Mouse (Mus musculus) bone marrow macrophage, adult 2 months (primary cell): ENCODE measurements around the gene Mettl7a2. TPM values are rescaled to one million over a fixed set of nuclear protein-coding genes. Genes with fewer than 3 reads are reported as not detected.
"Not testable (repeated sequence)": the region's sequence is repeated elsewhere in the genome, so short reads cannot be mapped to it uniquely, and the experiment has no call there.

Experiments
- H3K27ac ChIP-seq: 2 replicates; pipeline ENCODE4 v1.5.1; 2012; ENCODE audit warnings: low read depth, low read length; ENCODE audit not compliant: insufficient read depth
- H3K4me1 ChIP-seq: 2 replicates; pipeline ENCODE4 v1.6.1; 2012; ENCODE audit warnings: low read length; ENCODE audit not compliant: control insufficient read depth, insufficient read depth
- H3K4me3 ChIP-seq: 2 replicates; pipeline ENCODE4 v1.5.1; 2012; ENCODE audit warnings: mild to moderate bottlenecking, low read length, moderate library complexity; ENCODE audit not compliant: insufficient read depth
- CTCF ChIP-seq: IDR thresholded peaks from 2 replicates; pipeline ENCODE4 v1.5.1; 2012; ENCODE audit warnings: low read depth, mild to moderate bottlenecking, low read length, moderate library complexity
- POLR2A ChIP-seq: IDR thresholded peaks from 2 replicates; pipeline ENCODE4 v1.6.1; 2012; ENCODE audit warnings: mild to moderate bottlenecking, low read depth, low read length, borderline replicate concordance
- polyA plus RNA-seq: library from polyadenylated mRNA; stranded (reverse); fragments of >200 nt; gene quantifications from 2 replicates; pipeline ENCODE4 v1.2.4, GENCODE M21; 2012; ENCODE audit not compliant: missing spikeins, insufficient read depth, insufficient read length

Mettl7a2 gene
- polyA plus RNA-seq, 1 experiment, result not detected

DNA sequence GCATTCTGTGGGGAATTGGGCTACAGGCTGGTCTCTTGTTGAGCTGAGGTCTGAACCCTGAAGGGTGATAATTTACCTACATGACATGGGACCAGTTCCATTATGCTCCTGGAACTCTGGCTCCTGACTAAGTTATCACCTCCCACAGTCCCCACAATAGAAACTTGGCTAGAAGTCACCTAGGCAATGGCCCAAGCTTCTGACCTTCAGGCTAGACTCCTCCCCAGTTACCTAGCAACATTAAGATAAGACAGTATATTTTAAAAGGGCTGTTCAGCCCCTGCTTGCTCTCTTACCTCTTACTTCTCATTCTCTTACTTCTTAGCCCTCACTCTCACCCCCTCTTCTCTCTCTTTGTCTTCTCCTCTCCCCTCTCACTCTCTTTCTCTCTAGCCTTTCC lies 7.5 kb upstream of the Mettl7a2 start:
- Histone ChIP-seq H3K4me3 (no peak overlapping the region), H3K27ac (no peak overlapping the region)
- TF ChIP-seq CTCF (no peak), POLR2A (no peak)

DNA sequence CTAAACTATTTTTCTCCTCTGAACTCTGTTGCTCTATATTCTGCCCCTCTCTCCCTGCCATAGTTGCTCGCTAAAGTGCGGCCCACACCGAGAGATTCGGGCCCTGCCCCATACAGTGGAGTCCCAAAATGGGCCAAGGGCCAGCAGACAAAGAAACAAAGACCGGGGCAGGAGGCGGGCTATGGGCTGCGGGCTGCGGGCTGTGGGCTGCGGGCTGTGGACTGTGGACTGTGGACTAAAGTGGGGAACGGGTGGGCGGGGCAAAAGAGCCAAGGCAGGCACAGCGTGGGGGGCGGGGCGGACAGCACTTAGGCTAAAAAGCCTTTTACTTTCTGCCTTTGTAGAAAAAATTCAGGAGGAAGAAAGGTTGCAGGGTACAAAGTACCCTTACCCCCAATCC lies 6.2 kb upstream of the Mettl7a2 start:
- H3K27ac ChIP-seq, result no peak overlapping the region
- peaks cover 7% of the 10 kb centered on the region for H3K4me1 ChIP-seq
- TF ChIP-seq CTCF (no peak), POLR2A (no peak)
- H3K4me3 ChIP-seq, result no peak overlapping the region

More for the DNA sequence above, 7.5 kb upstream of the Mettl7a2 start:
- H3K4me1 ChIP-seq, result peaks cover 7% of the 10 kb centered on the region

DNA sequence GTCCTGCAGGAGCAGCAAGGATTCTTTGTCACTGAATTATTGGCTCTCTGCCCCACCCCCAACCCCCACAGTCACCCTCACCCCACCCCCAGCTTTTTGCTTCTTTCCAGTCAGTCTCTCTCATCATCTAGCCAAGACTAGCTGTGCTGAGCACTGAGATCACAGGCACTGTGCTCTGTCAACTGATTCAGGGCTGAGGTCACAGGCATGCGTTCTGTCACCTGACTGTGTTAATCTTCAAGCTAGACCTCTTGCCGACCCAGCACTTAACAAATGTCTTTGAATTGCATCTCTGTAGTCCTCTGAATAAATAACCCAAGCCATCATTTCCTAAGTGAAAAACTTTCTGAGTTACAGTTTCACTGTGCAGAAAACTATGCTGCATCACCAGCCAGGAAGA lies 3.5 kb upstream of the Mettl7a2 start:
- Histone ChIP-seq H3K27ac (no peak overlapping the region), H3K4me1 (peaks cover 7% of the 10 kb centered on the region), H3K4me3 (no peak overlapping the region)
- TF ChIP-seq CTCF (no peak), POLR2A (no peak)

DNA sequence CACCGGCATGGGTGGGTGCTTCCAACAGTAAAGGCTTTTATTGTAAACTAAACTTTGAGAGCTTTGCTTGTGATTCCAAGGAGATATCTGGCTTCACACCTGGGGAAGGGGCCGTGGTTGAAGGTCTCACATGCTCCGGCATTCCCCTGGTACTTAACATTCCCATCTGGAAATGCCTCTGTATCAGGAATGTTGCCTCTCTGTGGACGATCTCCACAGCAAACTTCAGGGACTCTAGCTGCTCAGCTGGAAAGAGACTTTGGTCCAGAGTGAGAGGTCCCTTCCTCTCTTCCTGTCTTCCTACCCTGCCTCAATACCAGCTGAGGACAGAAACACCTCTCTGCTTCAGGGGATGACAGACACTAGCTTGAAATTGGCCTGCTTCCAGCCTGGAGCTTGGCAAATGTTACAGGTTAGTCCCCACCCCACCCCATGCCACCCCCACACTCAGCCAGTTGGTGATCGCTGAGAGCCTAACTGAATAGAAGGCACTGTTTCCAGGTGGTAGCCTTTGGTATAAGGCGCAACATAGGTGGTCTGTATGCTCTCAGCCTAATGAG lies 1.4 kb upstream of the Mettl7a2 start:
- Histone ChIP-seq H3K27ac (no peak overlapping the region), H3K4me3 (no peak overlapping the region), H3K4me1 (peaks cover 7% of the 10 kb centered on the region)
- no peak for TF ChIP-seq POLR2A
- no peak for TF ChIP-seq CTCF

DNA sequence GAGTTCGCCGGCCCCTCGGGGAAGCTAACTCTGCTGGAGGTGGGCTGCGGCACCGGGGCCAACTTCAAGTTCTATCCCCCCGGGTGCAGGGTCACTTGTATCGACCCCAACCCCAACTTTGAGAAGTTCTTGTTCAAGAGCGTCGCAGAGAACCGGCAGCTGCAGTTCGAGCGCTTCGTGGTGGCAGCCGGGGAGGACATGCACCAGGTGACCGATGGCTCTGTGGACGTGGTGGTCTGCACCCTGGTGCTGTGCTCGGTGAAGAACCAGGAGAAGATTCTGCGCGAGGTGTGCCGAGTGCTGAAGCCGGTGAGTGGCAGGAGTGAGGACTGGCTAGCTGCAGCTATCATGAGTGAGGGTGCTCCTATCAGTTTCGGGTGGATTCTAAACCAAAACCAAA lies 399 bp downstream of the Mettl7a2 start:
- not testable (repeated sequence) for H3K27ac ChIP-seq, H3K4me1 ChIP-seq, H3K4me3 ChIP-seq

DNA sequence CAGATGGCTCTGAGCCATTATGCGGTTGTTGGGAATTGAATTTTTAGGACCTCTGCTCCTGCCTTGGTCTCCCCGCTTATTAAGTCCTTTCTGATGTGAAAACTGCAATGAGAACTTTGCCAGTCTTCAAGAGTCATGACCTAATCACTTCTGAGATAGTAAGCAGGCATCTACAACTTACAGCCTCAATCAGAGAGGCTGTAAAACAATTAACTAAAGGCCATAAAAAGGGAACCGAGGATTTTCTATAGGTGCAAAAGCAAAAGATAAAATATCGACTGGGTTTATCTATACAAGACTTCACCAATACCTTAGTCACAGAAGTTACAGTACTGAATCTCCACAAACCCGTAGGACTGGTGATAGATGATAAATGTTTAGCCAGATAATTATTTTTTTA lies 2.9 kb downstream of the Mettl7a2 start:
- no peak overlapping the region for H3K27ac ChIP-seq
- TF ChIP-seq CTCF (no peak), POLR2A (no peak)
- no peak overlapping the region for H3K4me3 ChIP-seq
- H3K4me1 ChIP-seq, result no peaks in the 10 kb centered on the region

DNA sequence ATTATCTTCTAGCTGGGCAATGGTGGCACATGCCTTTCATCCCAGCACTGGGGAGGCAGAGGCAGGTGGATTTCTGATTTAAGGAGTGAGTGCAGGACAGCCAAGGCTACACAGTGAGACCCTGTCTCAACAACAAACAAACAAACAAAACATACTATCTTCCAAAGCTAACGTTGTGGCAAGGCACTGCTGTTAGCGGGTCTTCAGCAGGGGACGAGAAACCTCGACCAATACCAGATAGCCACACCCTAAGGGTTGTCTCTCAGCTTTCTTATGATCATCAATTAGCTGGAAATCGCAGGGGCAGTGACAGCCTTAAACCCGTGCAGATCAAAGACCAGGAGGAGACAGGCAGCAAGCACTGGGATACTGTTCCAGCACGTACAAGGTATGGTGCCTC lies 11.2 kb downstream of the Mettl7a2 start, which contains the start of gene Higd1c:
Higd1c (plus strand) TSS at position 301 of the 400 bp plus-strand sequence.
- TF ChIP-seq CTCF (no peak), POLR2A (no peak)
- H3K27ac ChIP-seq, result no peak within 1 kb of the TSS
- H3K4me1 ChIP-seq, result no peaks in the 10 kb centered on the region
- H3K4me3 ChIP-seq, result no peak within 1 kb of the TSS

DNA sequence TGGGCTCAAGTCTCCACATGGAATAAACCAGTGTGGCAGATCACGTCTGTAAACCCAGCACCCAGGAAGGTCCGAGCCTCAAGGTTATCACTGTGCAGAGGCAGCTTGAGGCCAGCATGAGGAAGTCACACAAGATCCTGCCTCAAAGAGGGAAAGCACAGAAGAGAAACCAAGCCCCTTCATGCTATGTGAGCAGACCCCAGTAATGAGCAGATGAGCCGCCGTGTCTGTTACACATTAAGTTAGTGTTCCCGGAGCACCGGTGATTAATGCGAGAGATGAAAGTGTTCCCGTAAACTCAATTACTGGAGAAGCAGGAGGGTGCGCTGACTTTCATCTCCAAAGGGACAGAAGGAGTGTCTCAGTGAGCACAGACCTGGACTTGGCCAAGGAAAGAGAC lies 13.0 kb downstream of the Mettl7a2 start:
- H3K4me1 ChIP-seq, H3K27ac ChIP-seq, H3K4me3 ChIP-seq: not testable (repeated sequence)

DNA sequence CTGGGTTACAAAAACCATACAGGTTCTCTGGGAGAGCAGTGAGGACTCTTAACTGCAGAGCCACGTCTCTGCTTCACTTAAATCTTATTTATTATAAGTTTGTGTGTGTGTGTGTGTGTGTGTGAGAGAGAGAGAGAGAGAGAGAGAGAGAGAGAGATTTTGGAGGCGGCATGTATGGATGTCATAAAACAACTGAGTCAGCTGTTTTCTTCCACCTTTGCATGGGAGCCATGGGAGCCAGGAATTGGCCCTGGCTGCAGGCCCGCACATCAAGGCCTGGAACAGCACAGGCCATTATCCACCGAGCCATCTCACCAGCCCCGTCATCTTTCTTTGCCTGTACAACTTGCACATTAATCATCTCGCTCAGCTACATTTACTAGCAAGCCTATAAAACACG lies 14.1 kb downstream of the Mettl7a2 start:
- TF ChIP-seq CTCF (no peak), POLR2A (no peak)
- Histone ChIP-seq H3K4me1 (no peaks in the 10 kb centered on the region), H3K27ac (no peak overlapping the region), H3K4me3 (no peak overlapping the region)

DNA sequence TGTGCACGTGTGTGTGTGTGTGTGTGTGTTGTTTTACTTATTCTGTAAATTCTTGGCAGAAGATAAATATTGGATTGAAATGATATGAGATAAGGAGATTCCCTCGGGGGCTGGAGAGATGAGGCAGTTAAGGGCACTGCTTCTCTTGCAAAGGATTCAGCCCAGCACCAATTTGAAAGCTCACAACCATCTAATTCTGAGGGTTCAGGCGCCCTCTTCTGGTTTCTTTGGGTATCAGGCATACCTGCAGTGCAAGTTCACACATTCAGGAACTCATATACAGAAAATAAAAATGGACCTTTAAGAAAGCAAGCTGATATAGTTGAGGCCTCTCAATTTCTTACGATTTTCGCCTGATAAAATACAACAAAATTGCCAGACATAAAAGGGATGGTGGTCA lies 22.1 kb downstream of the Mettl7a2 start:
- TF ChIP-seq CTCF (no peak), POLR2A (no peak)
- H3K4me1 ChIP-seq, result peaks cover 3% of the 10 kb centered on the region
- H3K4me3 ChIP-seq, result no peak overlapping the region
- no peak overlapping the region for H3K27ac ChIP-seq

DNA sequence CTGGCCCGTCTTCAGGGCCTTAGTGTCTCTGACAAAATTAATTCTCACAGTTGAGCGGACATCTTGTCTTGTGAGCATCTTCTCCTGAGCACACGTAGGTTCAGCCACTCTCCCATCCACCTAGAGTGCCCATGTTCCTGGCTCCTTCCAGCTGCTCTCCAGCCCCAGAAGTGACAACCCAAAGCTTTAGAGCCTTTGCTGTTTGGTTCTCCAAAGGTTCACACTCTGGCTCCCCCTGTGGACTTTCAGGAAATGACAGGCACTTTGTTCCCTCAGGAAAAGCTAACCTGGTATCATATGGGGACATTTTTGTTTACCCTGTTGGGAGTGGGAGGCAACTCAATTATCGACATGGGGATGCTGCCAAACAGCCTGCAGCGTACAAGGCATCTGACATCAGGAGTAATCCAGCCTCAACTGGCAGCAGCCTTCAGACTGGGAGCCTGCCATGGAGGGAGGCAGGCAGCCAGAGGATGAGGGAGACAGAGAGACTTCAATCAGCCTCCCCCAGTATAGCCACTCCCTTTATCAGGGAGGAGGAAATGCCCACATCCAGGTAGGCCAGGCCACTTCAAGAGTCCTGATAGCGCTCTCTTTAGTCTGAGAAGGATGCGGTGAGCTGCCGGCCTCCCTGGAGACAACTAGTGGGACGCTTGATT lies 25.0 kb downstream of the Mettl7a2 start:
- H3K4me3 ChIP-seq, H3K27ac ChIP-seq, H3K4me1 ChIP-seq: not testable (repeated sequence)
